Mouse (Mus musculus): ENCODE data around the gene Gpatch4. TPM values are rescaled to one million over a fixed set of nuclear protein-coding genes. Genes with fewer than 3 reads are reported as not detected.

Gpatch4 gene
- polyA plus RNA-seq, 1 experiment from 2014 or later: 29.7 TPM

Other genes with a start within 250 kb of the Gpatch4 start
- 1.0 and 1.3 TPM in 2 replicates for gene Ntrk1, start 247.9 kb upstream of the Gpatch4 start, polyA plus RNA-seq (2015; fragmentation: Nextera tagmentation; extraction: Ambion mirVana)
- 0.41 and 0.52 TPM in 2 replicates for gene Insrr, start 246.2 kb upstream of the Gpatch4 start, polyA plus RNA-seq (2015; fragmentation: Nextera tagmentation; extraction: Ambion mirVana)
- 4.7 and 7.2 TPM in 2 replicates for gene Pear1, start 218.8 kb upstream of the Gpatch4 start, polyA plus RNA-seq (2015; fragmentation: Nextera tagmentation; extraction: Ambion mirVana)
- gene Sh2d2a, start 196.4 kb upstream of the Gpatch4 start, polyA plus RNA-seq (2015; fragmentation: Nextera tagmentation; extraction: Ambion mirVana): not detected in 2 replicates
- gene Prcc, start 157.5 kb upstream of the Gpatch4 start, polyA plus RNA-seq (2015; fragmentation: Nextera tagmentation; extraction: Ambion mirVana): 16.5 and 17.3 TPM in 2 replicates
- gene Hdgf, start 136.8 kb upstream of the Gpatch4 start, polyA plus RNA-seq (2015; fragmentation: Nextera tagmentation; extraction: Ambion mirVana): 226 and 235 TPM in 2 replicates
- gene Mrpl24, start 123.6 kb upstream of the Gpatch4 start, polyA plus RNA-seq (2015; fragmentation: Nextera tagmentation; extraction: Ambion mirVana): 62.7 and 68.2 TPM in 2 replicates
- 49.7 and 50.0 TPM in 2 replicates for gene Isg20l2, start 112.8 kb upstream of the Gpatch4 start, polyA plus RNA-seq (2015; fragmentation: Nextera tagmentation; extraction: Ambion mirVana)
- gene Rrnad1, start 112.4 kb upstream of the Gpatch4 start, polyA plus RNA-seq (2015; fragmentation: Nextera tagmentation; extraction: Ambion mirVana): 20.1 and 20.2 TPM in 2 replicates
- 14.9 and 18.4 TPM in 2 replicates for gene Crabp2, start 94.4 kb upstream of the Gpatch4 start, polyA plus RNA-seq (2015; fragmentation: Nextera tagmentation; extraction: Ambion mirVana)
- gene Nes, start 72.0 kb upstream of the Gpatch4 start, polyA plus RNA-seq (2015; fragmentation: Nextera tagmentation; extraction: Ambion mirVana): 50.0 and 56.7 TPM in 2 replicates
- gene Bcan, start 42.9 kb upstream of the Gpatch4 start, polyA plus RNA-seq (2015; fragmentation: Nextera tagmentation; extraction: Ambion mirVana): 26.6 and 27.2 TPM in 2 replicates
- gene Hapln2, start 15.5 kb upstream of the Gpatch4 start, polyA plus RNA-seq (2015; fragmentation: Nextera tagmentation; extraction: Ambion mirVana): 0.43 and 0.89 TPM in 2 replicates
- 167 and 170 TPM in 2 replicates for gene Naxe, start 15.4 kb downstream of the Gpatch4 start, polyA plus RNA-seq (2015; fragmentation: Nextera tagmentation; extraction: Ambion mirVana)
- not detected in 2 replicates for gene Ttc24, start 35.2 kb downstream of the Gpatch4 start, polyA plus RNA-seq (2015; fragmentation: Nextera tagmentation; extraction: Ambion mirVana)
- gene Iqgap3, start 38.9 kb downstream of the Gpatch4 start, polyA plus RNA-seq (2015; fragmentation: Nextera tagmentation; extraction: Ambion mirVana): 7.1 and 8.9 TPM in 2 replicates
- gene Mef2d, start 99.3 kb downstream of the Gpatch4 start, polyA plus RNA-seq (2015; fragmentation: Nextera tagmentation; extraction: Ambion mirVana): 20.1 and 21.3 TPM in 2 replicates
- 0.10 and 0.14 TPM in 2 replicates for gene Rhbg, start 211.6 kb downstream of the Gpatch4 start, polyA plus RNA-seq (2015; fragmentation: Nextera tagmentation; extraction: Ambion mirVana)
- 0.23 TPM in 1 of 2 replicates, not detected in the other for gene Gm38392, start 244.1 kb downstream of the Gpatch4 start, polyA plus RNA-seq (2015; fragmentation: Nextera tagmentation; extraction: Ambion mirVana)

Measured in forebrain, embryonic 15.5 days (tissue).